Mouse (Mus musculus): ENCODE data around the gene Bfar. TPM values are rescaled to one million over a fixed set of nuclear protein-coding genes. Genes with fewer than 3 reads are reported as not detected.
"Not testable (repeated sequence)": the region's sequence is repeated elsewhere in the genome, so short reads cannot be mapped to it uniquely, and the experiment has no call there.

The Bfar gene
- polyA plus RNA-seq (2015; fragmentation: Nextera tagmentation; extraction: Ambion mirVana), result 51.7 and 54.5 TPM in 2 replicates

DNA sequence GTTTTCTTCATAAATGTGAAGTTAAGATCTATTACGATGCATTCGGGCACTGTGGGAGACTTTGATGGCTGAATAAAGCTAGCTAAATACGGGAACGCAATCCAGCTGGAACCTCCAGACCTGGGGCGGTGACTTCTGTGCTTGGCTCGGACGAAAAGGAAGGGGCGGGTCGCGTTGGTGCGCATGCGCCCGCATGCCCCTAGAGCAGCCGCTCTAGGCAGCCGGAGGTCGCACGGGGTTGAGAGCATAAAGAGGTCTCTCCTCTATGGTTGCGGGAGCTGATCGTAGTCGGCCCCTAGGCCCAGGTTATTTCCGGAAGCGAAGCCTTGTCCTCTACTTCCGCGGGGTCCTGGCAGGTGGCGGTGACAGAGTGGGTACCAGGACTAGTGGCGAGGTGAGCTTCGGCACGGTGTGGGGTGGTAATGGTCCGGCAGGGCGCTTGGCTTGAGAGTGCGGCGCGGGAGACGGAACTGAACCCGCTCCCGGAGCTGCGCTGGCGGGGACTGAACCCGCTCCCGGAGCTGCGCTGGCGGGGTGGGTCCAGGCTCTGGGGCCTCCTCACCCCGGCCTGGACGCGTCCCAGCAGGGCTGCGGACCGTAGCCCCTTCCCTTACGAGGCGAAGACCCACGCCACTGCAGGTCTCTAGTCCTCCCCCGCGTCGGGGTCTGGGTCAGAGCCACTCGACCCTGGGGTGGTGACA lies at the start of gene Bfar, which contains the start of gene 3110001I22Rik:
TSS of gene Bfar (plus strand) at position 174 of the 701 bp plus-strand sequence.
TSS of gene 3110001I22Rik (plus strand) at position 245 of the 701 bp plus-strand sequence.
- no peaks in the 10 kb centered on the region for H3K9me3 ChIP-seq
- ATAC-seq (ENCODE audit: insufficient number of reproducible peaks, low FRiP score, low TSS enrichment, low read depth), result peak; percentile 93
- WGBS, result under 1% methylated on average over 53 of the region's 54 CpGs
- H3K4me1 ChIP-seq, result peaks cover 15% of the 10 kb centered on the region
- H3K9ac ChIP-seq, result peak within 1 kb of the TSS; percentile 95
- peaks cover 3% of the 10 kb centered on the region for H3K36me3 ChIP-seq
- H3K27ac ChIP-seq, result peak within 1 kb of the TSS; percentile 91
- H3K4me3 ChIP-seq, result peak within 1 kb of the TSS; percentile 97
- H3K4me2 ChIP-seq, result peak within 1 kb of the TSS; percentile 69
- H3K27me3 ChIP-seq, result no peaks in the 10 kb centered on the region

DNA sequence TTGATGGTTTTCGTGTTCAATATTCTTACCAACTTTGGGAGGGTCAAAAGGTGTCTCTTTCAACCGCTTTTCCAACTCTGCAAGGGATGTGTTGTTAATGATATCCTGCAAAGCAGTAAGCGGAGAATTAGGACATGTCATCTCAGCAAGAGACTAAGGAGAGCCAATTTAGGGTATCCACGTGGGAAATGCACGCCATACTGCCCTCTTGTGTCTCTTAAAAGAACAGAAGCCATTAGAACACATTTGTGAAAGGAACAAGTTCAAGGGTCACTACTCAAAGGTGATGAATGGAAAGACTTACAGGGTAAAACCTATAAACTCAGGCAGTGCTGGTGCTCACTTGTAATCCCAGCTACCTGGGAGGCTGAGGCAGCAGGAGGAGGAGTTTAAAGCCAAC lies 43.3 kb upstream of the Bfar start:
- H3K27ac ChIP-seq, result no peak overlapping the region
- H3K36me3 ChIP-seq, result peaks cover 58% of the 10 kb centered on the region
- H3K9ac ChIP-seq, result no peak overlapping the region
- no peak overlapping the region for H3K4me2 ChIP-seq
- 47% methylated on average over 5 of the region's 5 CpGs for WGBS
- H3K27me3 ChIP-seq, result no peaks in the 10 kb centered on the region
- no peak overlapping the region for H3K4me3 ChIP-seq
- ATAC-seq (ENCODE audit: insufficient number of reproducible peaks, low FRiP score, low TSS enrichment, low read depth), result no peak
- H3K9me3 ChIP-seq, result no peaks in the 10 kb centered on the region
- no peaks in the 10 kb centered on the region for H3K4me1 ChIP-seq

DNA sequence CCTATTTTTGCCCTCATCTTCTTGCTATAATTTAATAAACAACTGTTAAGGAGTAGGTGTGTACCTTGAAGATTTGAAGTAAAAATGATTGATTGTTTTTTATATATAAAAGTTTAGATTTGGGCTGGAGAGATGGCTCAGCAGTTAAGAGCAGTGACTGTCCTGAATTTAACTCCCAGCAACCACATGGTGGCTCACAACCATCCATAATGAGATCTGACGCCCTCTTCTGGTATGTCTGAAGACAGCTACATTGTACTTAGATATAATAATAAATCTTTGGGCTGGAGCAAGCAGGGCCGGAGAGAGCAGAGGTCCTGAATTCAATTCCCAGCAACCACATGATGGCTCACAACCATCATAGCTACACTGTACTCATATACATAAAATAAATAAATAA lies 33.5 kb upstream of the Bfar start:
- H3K27me3 ChIP-seq; H3K9me3 ChIP-seq; ATAC-seq (ENCODE audit: insufficient number of reproducible peaks, low FRiP score, low TSS enrichment, low read depth); H3K4me3 ChIP-seq; H3K27ac ChIP-seq; H3K9ac ChIP-seq; H3K4me1 ChIP-seq; H3K4me2 ChIP-seq: not testable (repeated sequence)
- peaks cover 48% of the 10 kb centered on the region for H3K36me3 ChIP-seq
- 49% methylated on average over 2 of the region's 2 CpGs for WGBS

DNA sequence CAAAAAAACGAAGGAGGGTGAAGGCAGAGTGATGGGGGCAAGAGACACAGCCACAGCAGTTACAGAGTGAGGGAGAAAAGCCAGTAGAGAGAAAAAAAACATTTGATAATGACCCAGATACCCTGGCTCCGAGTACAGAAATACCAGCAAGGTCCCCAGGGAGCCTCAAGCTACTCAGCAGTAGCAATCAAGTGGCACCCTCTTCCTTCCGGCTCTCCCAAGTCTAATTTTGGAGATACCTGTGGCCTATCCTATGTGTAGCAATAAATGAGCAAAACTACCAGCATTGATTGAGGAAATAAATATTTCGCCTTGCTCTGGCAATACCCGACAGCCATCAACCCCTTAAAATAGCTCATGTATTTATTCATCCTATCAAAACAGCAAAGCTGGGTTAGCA lies 32.1 kb upstream of the Bfar start:
- WGBS, result 86% methylated on average over 5 of the region's 5 CpGs
- Histone ChIP-seq H3K27me3 (no peaks in the 10 kb centered on the region), H3K27ac (no peak overlapping the region), H3K4me1 (no peaks in the 10 kb centered on the region), H3K36me3 (peaks cover 50% of the 10 kb centered on the region), H3K9ac (no peak overlapping the region), H3K4me2 (no peak overlapping the region), H3K4me3 (no peak overlapping the region), H3K9me3 (no peaks in the 10 kb centered on the region)
- no peak for ATAC-seq (ENCODE audit: insufficient number of reproducible peaks, low FRiP score, low TSS enrichment, low read depth)

DNA sequence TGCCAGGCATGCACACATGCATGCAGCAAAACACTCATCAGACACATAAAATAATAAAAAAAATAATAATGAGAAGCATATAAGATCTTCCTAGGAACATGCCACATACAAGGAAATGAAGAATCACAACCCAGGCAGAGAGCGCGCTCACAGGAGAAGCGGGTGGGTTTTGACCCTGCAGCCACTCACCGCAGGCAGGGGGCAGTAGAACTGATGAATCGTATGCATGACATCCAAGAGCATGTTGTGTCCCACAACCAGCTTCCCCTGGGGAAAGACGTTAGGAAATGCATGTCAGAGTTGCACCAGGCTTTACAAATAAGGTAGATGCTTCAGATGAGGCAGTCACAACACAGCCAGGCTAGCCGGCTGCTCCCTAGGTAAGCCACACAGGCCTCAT lies 31.6 kb upstream of the Bfar start:
- 79% methylated on average over 7 of the region's 7 CpGs for WGBS
- Histone ChIP-seq H3K9me3 (no peaks in the 10 kb centered on the region), H3K27me3 (no peaks in the 10 kb centered on the region), H3K4me3 (no peak overlapping the region), H3K9ac (no peak overlapping the region), H3K27ac (no peak overlapping the region), H3K4me1 (no peaks in the 10 kb centered on the region), H3K4me2 (no peak overlapping the region), H3K36me3 (peaks cover 46% of the 10 kb centered on the region)
- no peak for ATAC-seq (ENCODE audit: insufficient number of reproducible peaks, low FRiP score, low TSS enrichment, low read depth)

DNA sequence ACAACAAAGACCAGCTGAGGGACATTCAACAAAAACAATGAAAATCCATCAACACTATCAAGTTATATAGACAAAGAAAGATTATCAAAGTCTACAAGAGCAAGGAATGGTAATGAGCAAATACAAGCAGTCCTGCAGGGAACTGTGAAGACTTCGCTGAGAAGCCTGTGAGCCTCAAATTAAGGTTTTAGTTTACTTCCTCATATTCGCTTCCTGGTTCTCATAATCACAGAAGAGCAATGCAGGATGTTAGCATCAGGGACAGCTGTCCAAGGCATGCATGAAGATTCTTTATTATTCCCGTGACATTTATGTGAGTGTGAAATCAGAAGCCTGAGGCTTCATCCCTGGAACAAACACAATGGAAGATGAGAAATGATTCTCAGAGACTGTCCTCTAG lies 27.2 kb upstream of the Bfar start:
- ATAC-seq (ENCODE audit: insufficient number of reproducible peaks, low FRiP score, low TSS enrichment, low read depth), result no peak
- H3K9ac ChIP-seq, result no peak overlapping the region
- H3K27ac ChIP-seq, result no peak overlapping the region
- WGBS, result 74% methylated on average over 3 of the region's 3 CpGs
- H3K36me3 ChIP-seq, result peaks cover 41% of the 10 kb centered on the region
- H3K27me3 ChIP-seq, result no peaks in the 10 kb centered on the region
- H3K4me3 ChIP-seq, result no peak overlapping the region
- no peak overlapping the region for H3K4me2 ChIP-seq
- H3K9me3 ChIP-seq, result no peaks in the 10 kb centered on the region
- no peaks in the 10 kb centered on the region for H3K4me1 ChIP-seq

DNA sequence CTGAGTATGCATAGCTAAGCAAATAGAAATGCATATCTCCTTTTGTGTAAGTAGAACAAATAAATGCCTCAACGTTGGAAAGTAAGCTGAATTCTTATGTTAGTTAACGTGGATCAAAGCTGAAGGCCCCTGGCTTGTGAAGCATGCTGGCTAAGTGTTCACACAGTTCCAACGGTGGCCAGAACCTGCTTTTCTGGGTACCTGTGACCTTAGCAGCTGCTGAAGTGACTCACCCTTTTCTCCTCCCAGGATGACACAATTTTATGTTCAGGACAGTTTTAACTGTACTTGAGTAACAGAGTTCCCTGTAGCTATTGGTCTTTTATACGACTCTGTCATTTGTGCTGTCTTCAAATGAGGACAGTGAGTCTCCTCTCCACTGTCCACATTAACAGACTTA lies 25.7 kb upstream of the Bfar start:
- 81% methylated on average over 4 of the region's 4 CpGs for WGBS
- ATAC-seq (ENCODE audit: insufficient number of reproducible peaks, low FRiP score, low TSS enrichment, low read depth), result no peak

DNA sequence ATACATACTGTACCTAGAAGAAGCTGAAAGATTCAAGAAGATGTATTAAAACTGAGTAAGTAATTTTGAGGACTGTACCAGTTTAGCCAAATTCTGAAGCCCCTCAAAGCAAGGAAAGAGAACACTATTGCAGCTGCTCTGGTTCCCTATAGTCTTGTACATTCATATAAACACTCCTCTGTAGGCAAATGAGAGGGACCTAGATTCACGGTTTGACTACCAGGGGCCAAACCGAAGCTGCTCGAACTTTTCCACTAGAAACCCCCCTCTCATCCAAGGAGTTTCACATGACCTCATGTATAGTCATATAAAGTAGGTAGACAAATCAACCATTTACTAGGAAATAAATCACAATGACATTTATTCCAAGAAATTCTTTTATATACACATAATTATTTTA lies 12.8 kb upstream of the Bfar start:
- ATAC-seq (ENCODE audit: insufficient number of reproducible peaks, low FRiP score, low TSS enrichment, low read depth), result no peak
- no peak overlapping the region for H3K4me2 ChIP-seq
- H3K27me3 ChIP-seq, result no peaks in the 10 kb centered on the region

More for the DNA sequence above, 25.7 kb upstream of the Bfar start:
- H3K27ac ChIP-seq, result no peak overlapping the region
- H3K4me2 ChIP-seq, result no peak overlapping the region
- H3K4me3 ChIP-seq, result no peak overlapping the region
- no peaks in the 10 kb centered on the region for H3K9me3 ChIP-seq
- no peak overlapping the region for H3K9ac ChIP-seq
- no peaks in the 10 kb centered on the region for H3K27me3 ChIP-seq
- H3K4me1 ChIP-seq, result no peaks in the 10 kb centered on the region
- peaks cover 51% of the 10 kb centered on the region for H3K36me3 ChIP-seq

DNA sequence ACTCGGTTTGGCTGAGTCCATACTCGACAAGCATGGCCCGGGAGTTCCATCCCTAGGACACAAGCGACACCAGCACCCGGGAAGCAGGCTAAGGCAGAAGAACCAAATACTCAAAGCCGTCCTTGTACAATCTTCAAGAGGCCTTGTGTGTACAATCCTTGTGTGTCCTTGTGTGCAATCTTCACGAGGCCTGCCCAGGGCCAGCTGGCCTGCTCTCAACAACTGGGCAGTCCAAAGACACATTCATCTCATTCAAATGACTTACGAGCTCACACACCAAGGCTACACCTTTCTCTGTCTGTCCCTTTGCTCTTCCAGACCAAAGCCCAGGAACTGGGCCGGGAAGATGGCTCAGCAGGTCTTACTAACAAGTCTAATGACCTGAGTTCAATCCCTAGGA lies 10.9 kb upstream of the Bfar start:
- H3K27me3 ChIP-seq, result no peaks in the 10 kb centered on the region
- no peak overlapping the region for H3K4me2 ChIP-seq
- H3K27ac ChIP-seq, result no peak overlapping the region
- peaks cover 60% of the 10 kb centered on the region for H3K36me3 ChIP-seq
- ATAC-seq (ENCODE audit: insufficient number of reproducible peaks, low FRiP score, low TSS enrichment, low read depth), result no peak
- no peak overlapping the region for H3K4me3 ChIP-seq
- H3K9ac ChIP-seq, result no peak overlapping the region
- 92% methylated on average over 9 of the region's 9 CpGs for WGBS
- no peaks in the 10 kb centered on the region for H3K9me3 ChIP-seq
- no peaks in the 10 kb centered on the region for H3K4me1 ChIP-seq

More for the DNA sequence above, 12.8 kb upstream of the Bfar start:
- H3K9me3 ChIP-seq, result no peaks in the 10 kb centered on the region
- no peak overlapping the region for H3K27ac ChIP-seq
- WGBS, result 92% methylated on average over 3 of the region's 3 CpGs
- H3K4me3 ChIP-seq, result no peak overlapping the region
- H3K9ac ChIP-seq, result no peak overlapping the region
- H3K36me3 ChIP-seq, result peaks cover 64% of the 10 kb centered on the region
- no peaks in the 10 kb centered on the region for H3K4me1 ChIP-seq

DNA sequence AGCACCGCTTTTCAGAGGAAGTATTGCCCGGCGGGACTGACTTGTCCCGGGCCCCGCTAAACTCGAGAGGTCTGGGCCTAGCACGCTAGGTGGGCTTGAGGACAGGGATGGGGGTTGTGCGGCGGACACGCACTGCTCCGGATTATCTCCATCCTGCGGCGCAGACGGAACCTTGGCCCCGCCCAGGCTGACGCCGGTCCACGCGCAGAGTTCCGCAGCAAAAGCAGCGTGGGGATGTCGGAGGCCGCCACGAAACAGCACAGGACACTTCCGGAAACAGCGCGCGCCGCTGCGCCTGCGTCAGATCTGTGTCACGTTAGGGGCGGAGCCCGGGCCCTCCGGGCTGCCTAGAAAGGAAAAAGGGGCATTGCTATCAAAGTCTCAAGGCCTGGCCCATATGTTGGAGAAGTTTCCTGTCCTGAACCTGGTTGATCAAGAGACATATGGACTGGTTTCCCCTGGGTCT lies 3.7 kb upstream of the Bfar start, which contains the start of gene Parn:
TSS of gene Parn (minus strand) at position 293 of the 466 bp plus-strand sequence.
- under 1% methylated on average over 35 of the region's 35 CpGs for WGBS
- ATAC-seq (ENCODE audit: insufficient number of reproducible peaks, low FRiP score, low TSS enrichment, low read depth), result peak; percentile 83

DNA sequence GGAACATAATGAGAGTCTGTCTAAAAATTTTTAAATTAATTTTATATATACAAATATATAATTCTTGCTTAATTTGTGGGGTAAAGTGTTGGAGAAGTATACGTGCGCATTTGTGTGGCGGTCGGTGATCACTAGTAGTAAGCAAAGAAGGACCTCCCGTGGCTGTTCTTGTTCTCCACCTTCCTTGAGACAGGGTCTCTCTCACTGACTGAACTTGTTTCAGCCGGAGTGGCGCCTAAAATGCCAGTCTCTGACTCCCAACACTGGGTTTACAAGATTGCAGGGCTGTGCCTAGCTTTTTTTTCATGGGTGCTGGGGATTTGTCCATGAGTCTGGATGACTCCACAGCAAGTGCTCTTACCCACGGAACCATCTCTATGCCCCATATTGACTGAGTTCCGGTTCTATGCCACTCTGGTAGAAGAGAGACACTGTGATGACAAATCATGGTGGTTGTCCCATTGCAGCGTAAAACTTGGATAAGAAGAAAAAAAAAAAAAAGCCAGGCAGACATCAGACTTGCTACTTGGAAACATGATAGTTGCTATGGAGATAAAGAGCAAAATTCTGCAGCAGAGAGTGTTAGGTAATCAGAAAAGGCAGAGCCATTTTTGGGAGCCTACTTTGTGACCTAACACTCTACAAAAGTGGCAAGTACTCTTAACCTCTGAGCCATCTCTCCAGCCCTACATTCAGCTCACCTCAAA lies 3.1 kb upstream of the Bfar start:
- Histone ChIP-seq H3K4me1 (peaks cover 16% of the 10 kb centered on the region), H3K9ac (no peak overlapping the region), H3K36me3 (peaks cover 16% of the 10 kb centered on the region), H3K27me3 (no peaks in the 10 kb centered on the region), H3K4me2 (peak overlapping the region; percentile 77; the same call in 1 of the 2 replicates), H3K27ac (peak overlapping the region; percentile 73), H3K9me3 (no peaks in the 10 kb centered on the region), H3K4me3 (peak overlapping the region; percentile 80)
- WGBS, result 81% methylated on average over 10 of the region's 10 CpGs
- ATAC-seq (ENCODE audit: insufficient number of reproducible peaks, low FRiP score, low TSS enrichment, low read depth), result no peak

More for the DNA sequence above, 3.7 kb upstream of the Bfar start, which contains the start of gene Parn:
- Histone ChIP-seq H3K4me3 (peak within 1 kb of the TSS; percentile 80), H3K4me1 (peaks cover 12% of the 10 kb centered on the region), H3K9ac (peak within 1 kb of the TSS; percentile 77), H3K27me3 (no peaks in the 10 kb centered on the region), H3K4me2 (peak within 1 kb of the TSS; percentile 77), H3K27ac (peak within 1 kb of the TSS; percentile 84), H3K9me3 (no peaks in the 10 kb centered on the region), H3K36me3 (peaks cover 21% of the 10 kb centered on the region)

DNA sequence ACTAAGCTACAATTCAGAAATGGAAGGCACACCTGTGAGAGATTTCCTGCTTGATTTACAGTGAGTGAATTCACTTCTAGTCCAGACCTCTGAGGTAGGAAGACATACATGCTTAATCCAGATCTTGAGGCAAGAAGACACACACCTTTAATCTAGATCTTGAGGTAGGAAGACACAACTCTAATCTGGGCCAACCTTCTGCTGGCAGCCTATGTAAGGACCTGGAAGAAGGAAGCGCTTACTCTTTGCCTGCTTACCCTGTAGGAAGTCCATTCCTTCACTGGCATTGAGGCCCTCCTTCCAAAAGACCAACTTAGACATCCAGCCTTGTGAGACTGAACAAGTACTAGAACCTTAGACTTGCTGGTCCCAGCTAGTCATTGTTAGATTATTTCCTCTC lies 2.4 kb upstream of the Bfar start:
- H3K4me2 ChIP-seq, result no peak overlapping the region

More for the DNA sequence above, 2.4 kb upstream of the Bfar start:
- peaks cover 14% of the 10 kb centered on the region for H3K36me3 ChIP-seq
- H3K27ac ChIP-seq, result no peak overlapping the region
- H3K4me3 ChIP-seq, result no peak overlapping the region
- H3K9ac ChIP-seq, result no peak overlapping the region
- 86% methylated on average over 1 of the region's 1 CpGs for WGBS
- H3K4me1 ChIP-seq, result peaks cover 16% of the 10 kb centered on the region
- no peaks in the 10 kb centered on the region for H3K27me3 ChIP-seq
- ATAC-seq (ENCODE audit: insufficient number of reproducible peaks, low FRiP score, low TSS enrichment, low read depth), result no peak
- no peaks in the 10 kb centered on the region for H3K9me3 ChIP-seq
